Mouse (Mus musculus): ENCODE measurements around the gene Slit3.
A peak's percentile ranks its signal among the peaks of the same experiment; 100 is the strongest.

The Slit3 gene

GRCm38 (mm10) chr11:35660967-35661366, 539.9 kb downstream of the Slit3 start:
- DNase-seq = no peak

- no peak for DNase-seq
Measured at GRCm38 (mm10) chr11:35662945-35663344, 541.9 kb downstream of the Slit3 start.

DNA sequence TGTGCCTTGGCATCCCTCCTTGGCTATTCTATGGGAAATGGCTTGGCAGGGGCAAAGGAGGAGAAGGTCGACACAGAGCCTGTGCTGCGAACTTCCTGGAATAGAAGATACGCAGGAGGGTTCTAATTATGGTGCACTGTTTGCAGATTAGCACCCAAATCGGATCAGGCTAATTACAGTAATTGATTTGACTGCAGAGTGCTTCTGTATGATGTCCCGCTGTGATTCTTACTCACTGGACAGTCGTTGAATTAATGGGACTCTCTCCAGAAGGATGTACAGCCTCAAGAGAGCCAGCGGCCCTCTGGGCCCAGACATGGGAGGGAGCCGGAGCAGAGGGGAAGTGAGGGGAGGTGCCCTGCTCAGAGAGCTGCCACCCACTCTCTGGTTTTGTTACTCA, 542.6 kb downstream of the Slit3 start:
- DNase-seq = no peak

GRCm38 (mm10) chr11:35664991-35665390, 544.0 kb downstream of the Slit3 start:
- DNase-seq = peak; percentile 47 to 63

- peak; percentile 22 to 46 for DNase-seq
Measured at GRCm38 (mm10) chr11:35667428-35667827, 546.4 kb downstream of the Slit3 start.

- DNase-seq = peak; percentile 43 to 52
Measured at GRCm38 (mm10) chr11:35668138-35668537, 547.1 kb downstream of the Slit3 start.

DNA sequence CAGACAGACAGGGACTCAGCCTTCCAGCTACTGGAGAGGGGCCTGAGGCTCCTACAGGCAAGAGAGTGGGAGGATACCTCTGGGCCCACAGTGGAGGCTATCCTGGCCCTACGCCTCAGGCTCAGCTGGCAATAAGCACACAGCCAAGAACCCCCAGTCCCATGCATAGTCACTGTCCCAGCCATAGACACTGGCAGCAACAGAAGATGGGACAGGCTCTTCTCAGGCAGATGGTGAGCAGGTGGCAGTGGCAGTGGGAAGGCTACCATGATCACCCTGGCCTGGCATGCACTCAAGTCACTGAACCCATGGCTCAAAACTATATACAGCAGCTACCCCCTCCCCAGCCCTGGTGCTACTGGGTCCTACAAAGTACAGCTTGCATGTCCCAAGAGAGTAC, 547.7 kb downstream of the Slit3 start:
- no peak for DNase-seq

DNA sequence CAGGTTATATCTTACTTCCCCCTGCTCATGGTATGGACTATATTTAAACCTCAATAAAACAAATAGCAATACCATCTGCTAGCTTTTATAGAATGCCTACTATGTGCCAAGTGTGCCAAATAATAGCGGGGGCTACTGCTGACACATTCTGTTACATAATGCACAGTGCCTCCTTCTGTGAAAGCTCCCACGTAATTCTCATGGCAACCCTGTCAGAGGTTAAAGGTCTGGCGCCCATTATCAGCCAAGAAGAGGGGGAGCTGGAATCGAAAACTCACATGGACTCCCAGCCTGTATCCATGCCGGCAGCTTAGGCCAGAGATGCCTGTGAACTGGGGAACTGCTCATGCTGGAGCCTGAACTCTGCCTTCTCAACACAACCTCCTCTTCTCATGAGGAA, 548.5 kb downstream of the Slit3 start:
- DNase-seq = no peak

DNA sequence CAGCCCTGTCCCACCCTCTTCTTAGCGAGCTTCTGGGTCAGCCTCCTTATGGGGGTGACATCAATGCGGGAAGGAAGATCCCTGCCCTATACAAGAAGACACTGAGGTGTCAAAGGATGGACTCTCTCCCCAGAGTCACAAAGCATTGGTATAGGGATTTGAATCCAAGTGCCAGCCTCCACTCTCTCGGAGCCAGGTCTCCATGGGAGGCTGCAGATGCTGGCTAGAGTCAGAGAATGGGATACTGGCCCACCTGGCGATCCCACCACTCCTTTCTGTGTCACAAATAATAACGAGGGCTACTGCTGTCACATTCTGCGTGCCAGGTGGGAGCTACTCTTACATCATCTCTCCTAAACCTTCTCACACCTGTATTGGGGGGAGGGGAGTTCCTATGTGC, 549.2 kb downstream of the Slit3 start:
- no peak for DNase-seq

GRCm38 (mm10) chr11:35670746-35671145, 549.7 kb downstream of the Slit3 start:
- no peak for DNase-seq

GRCm38 (mm10) chr11:35673050-35673449, 552.0 kb downstream of the Slit3 start:
- DNase-seq = peak in 1 of 2 experiments; percentile 37

- DNase-seq = no peak
Measured at GRCm38 (mm10) chr11:35674242-35674641, 553.2 kb downstream of the Slit3 start.

DNA sequence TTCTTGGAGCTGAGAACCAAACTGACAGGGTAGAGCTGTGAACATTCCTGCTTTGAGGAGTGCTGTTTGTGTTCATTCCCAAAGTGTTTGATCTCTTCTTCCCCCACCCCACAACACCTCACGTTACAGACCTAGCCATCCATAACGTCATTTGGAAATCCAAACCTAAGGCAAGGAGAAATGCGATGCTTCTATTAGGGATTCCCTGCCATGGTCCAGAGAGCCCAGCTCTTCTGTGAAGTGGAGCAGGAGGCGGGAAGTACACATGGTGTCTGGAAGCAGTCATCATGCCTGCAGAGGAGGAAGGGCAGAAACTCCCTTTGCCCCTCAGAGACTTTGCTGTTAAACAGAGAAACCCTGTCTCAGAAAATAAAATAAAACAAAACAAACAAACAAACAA, 555.7 kb downstream of the Slit3 start:
- no peak for DNase-seq

GRCm38 (mm10) chr11:35679976-35680375, 559.0 kb downstream of the Slit3 start:
- no peak for DNase-seq

DNA sequence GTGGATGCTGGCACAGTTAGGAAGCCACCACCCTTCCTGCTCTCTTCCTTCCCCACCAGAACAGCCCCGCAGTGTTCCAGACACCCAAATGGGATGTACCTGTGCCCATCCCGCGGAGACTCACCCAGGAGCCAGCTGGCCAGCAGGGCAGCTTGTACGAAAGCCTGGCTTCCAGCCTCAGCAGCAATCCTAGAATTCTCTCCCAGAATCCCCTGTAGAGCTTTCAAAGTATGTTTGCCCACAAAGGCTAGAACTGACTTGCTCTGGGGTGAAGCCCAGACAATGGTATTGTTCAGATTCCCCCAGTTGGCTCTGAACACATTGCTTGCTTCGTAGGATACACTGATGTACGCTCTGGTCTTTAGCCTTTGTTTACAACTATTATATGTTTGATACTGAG, 566.3 kb downstream of the Slit3 start:
- no peak for DNase-seq

DNA sequence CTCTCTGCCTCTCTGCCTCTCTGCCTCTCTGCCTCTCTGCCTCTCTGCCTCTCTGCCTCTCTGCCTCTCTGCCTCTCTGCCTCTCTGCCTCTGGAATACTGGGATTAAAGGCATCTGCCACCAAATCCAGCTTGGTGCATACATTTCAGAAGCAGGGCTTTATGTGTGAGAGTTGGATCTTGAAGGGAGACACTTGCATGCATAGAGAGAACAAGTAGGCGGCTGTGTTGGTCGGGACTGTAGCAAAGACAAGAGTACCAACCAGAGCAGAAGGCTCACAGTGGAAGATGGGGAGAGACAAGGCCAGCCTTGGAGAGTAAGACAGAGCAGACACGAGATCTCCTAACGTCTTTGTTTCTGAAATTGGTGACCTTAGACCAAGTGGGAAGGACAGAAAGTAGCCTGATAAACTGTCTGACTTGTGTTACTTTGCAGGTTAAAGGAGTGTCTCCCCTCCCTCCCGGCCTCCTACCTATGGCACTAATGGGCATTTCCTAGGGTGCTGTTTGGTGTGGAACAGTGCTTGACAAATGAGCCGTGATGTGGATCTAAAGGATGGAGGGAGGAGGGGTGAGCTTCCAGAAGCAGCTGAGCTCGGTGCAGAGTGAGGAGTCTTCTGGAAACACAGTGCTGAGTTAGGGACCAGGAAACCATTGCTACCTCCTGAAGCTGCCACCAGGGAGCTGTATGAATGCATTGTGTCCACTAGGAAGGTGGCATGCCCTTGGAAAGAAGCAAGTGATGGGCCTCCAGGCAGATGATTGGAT, 569.7 kb downstream of the Slit3 start:
- peak in 1 of 2 experiments; percentile 10 for DNase-seq

- DNase-seq = peak; percentile 82 to 84
Measured at GRCm38 (mm10) chr11:35693136-35693535, 572.1 kb downstream of the Slit3 start.

DNA sequence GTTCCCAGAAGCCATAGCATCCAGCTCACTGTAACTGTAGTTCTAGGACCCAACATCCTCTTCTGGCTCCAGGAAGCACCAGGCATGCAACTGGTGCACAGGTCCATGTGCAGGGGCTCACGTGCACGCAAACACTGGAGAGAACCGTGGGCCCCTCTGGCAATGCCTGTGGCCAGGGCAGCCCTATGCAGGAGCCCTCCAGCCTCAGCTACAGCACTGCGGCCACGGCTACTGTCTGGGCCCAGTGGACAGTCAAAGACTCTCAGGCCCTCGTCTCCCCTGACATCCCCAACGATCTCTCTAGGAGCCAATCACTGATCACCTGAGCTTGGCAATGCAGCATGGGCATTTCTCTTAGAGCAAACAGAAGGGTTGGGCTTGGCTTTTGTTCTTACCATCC, 572.6 kb downstream of the Slit3 start:
- no peak for DNase-seq

- DNase-seq = no peak
Measured at GRCm38 (mm10) chr11:35697476-35697875, 576.5 kb downstream of the Slit3 start.

GRCm38 (mm10) chr11:35698901-35699300, 577.9 kb downstream of the Slit3 start:
- DNase-seq = no peak

- DNase-seq = no peak
Measured at GRCm38 (mm10) chr11:35703471-35703870, 582.4 kb downstream of the Slit3 start.

- DNase-seq = no peak
Measured at GRCm38 (mm10) chr11:35704381-35704780, 583.4 kb downstream of the Slit3 start.

- no peak for DNase-seq
Measured at GRCm38 (mm10) chr11:35704927-35705326, 583.9 kb downstream of the Slit3 start.

DNA sequence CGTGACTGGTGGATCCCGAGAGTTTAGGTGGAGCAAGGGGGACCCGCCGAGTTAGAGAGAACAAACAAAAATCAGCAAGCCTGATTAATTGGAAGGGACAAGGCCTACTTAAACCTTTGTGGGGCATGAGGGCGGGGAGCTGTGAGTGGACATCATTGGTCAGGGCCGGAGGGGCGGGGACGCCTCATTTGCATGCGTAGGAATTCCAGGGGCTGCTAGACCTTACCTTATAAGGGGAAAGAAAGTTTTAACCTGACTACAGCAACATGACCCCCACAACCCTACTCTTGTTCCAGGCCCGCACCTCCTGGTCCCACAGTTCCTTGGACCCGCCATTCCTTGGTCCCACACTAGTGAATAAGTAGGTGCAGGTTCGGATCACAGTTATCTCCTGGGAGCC, 586.4 kb downstream of the Slit3 start:
- DNase-seq = no peak

DNA sequence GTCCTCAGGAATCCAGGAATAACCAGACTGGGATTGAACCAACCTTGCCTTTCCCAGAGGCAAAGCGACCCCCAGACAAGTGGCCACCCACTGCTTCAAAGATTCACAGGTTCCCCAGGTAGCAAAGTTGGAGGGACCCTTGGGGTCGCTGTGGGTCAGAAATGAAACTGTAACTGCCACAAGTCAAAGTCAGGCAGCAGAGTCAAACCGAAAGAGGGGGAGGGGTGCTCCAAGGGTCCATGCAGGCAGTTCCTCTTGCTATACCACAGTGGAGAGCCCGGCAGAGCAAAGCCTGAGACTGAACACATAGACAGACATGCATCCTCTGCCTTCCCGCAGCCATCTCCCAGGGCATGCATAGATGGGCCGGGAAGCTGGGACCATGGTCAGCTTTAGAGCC, 590.3 kb downstream of the Slit3 start:
- no peak for DNase-seq
